Mouse (Mus musculus) intestine, embryonic 15.5 days (tissue): ENCODE data around the gene Slc34a3. TPM values are rescaled to one million over a fixed set of nuclear protein-coding genes. Genes with fewer than 3 reads are reported as not detected.
A peak's percentile ranks its signal among the peaks of the same experiment; 100 is the strongest.

ENCODE experiments used
- ATAC-seq: fragments of 200-750 bp; cut with Nextera tagmentation; 2 replicates; pipeline ENCODE4 v1.8.0; 2017; ENCODE audit warnings: moderate TSS enrichment, moderate library complexity
- H3K27ac ChIP-seq: fragments of 300-500 bp; sonication (generic); 2 replicates; pipeline ENCODE4 v1.5.1; 2015; ENCODE audit warnings: mild to moderate bottlenecking, inconsistent platforms
- H3K27me3 ChIP-seq: fragments of 300-500 bp; sonication (generic); replicated peaks from 2 replicates; pipeline ENCODE4 v1.6.1; 2015; ENCODE audit warnings: inconsistent platforms
- H3K36me3 ChIP-seq: fragments of 300-500 bp; sonication (generic); 2 replicates; pipeline ENCODE4 v1.6.1; 2015; ENCODE audit warnings: inconsistent platforms
- H3K4me1 ChIP-seq: fragments of 300-500 bp; sonication (generic); replicated peaks from 2 replicates; pipeline ENCODE4 v1.6.1; 2015; ENCODE audit warnings: inconsistent platforms
- H3K4me2 ChIP-seq: fragments of 300-500 bp; sonication (generic); replicated peaks from 2 replicates; pipeline ENCODE4 v1.6.1; 2015; ENCODE audit warnings: mild to moderate bottlenecking, inconsistent platforms
- H3K4me3 ChIP-seq: fragments of 300-500 bp; sonication (generic); replicated peaks from 2 replicates; pipeline ENCODE4 v1.5.1; 2015; ENCODE audit warnings: inconsistent platforms
- H3K9ac ChIP-seq: fragments of 300-500 bp; sonication (generic); 2 replicates; pipeline ENCODE4 v1.6.1; 2015; ENCODE audit warnings: inconsistent platforms
- H3K9me3 ChIP-seq: fragments of 300-500 bp; sonication (generic); 2 replicates; pipeline ENCODE4 v1.6.1; 2016; ENCODE audit warnings: inconsistent platforms
- WGBS: fragments of 180-500 bp; shearing (Covaris S2); methylation state at CpG from one replicate; pipeline ENCODE4 v1.1.7; 2015; 5-methylcytosine and 5-hydroxymethylcytosine counted together
- polyA plus RNA-seq: library from polyadenylated mRNA; unstranded; fragments of >200 nt; fragmentation: Nextera tagmentation; extraction: Ambion mirVana; gene quantifications from 2 replicates; pipeline ENCODE4 v1.2.1, GENCODE M21; 2015

The Slc34a3 gene
- polyA plus RNA-seq, 1 experiment from 2014 or later: 5.0 TPM

DNA sequence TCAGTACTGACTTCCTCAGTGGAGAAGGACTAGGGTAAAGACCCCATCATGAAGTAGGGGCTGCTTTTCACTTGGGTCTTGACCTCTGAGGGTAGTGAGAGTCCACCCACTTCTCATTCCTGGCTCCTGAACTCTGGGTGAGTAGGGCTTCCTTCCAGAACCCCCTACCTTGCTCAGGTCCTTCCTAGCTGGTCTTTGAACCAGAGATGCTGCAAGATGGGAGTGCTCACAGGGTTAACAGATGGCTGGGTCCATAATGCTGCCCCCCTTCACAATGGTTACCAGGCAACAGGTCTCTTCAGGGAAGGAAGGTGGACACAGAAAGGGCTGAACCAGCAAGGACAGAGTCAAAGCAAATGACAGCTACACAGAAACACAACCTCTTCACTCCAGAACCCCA lies 15.7 kb downstream of the Slc34a3 start, which contains the start of gene Fam166a:
Gene Fam166a (plus strand): TSS at position 301 of the 400 bp plus-strand sequence.
- no peak within 1 kb of the TSS for H3K4me3 ChIP-seq
- H3K9ac ChIP-seq: no peak within 1 kb of the TSS
- no peak within 1 kb of the TSS for H3K27ac ChIP-seq
- no peak within 1 kb of the TSS for H3K4me2 ChIP-seq
- peaks cover 13% of the 10 kb centered on the region; the same call in 1 of the 2 replicates for H3K4me1 ChIP-seq
- H3K36me3 ChIP-seq: no peaks in the 10 kb centered on the region
- no peak for ATAC-seq
- no peaks in the 10 kb centered on the region for H3K9me3 ChIP-seq
- H3K27me3 ChIP-seq: no peaks in the 10 kb centered on the region

- no peak for ATAC-seq
- no peaks in the 10 kb centered on the region for H3K36me3 ChIP-seq
- no peak overlapping the region for H3K27ac ChIP-seq
- H3K27me3 ChIP-seq: no peaks in the 10 kb centered on the region
- H3K4me3 ChIP-seq: no peak overlapping the region
- no peak overlapping the region for H3K4me2 ChIP-seq
- no peaks in the 10 kb centered on the region for H3K9me3 ChIP-seq
- H3K4me1 ChIP-seq: 0 out of 2 replicates have a peak, but pooled peaks cover 11% of the 10 kb centered on the region
- H3K9ac ChIP-seq: no peak overlapping the region
- 55% methylated on average over 2 of the region's 2 CpGs for WGBS
Observed at GRCm38 (mm10) chr2:25217666-25218065, 16.5 kb downstream of the Slc34a3 start.

- Histone ChIP-seq H3K4me3 (no peak within 1 kb of the TSS), H3K4me2 (no peak within 1 kb of the TSS), H3K36me3 (no peaks in the 10 kb centered on the region), H3K9me3 (no peaks in the 10 kb centered on the region), H3K27me3 (no peaks in the 10 kb centered on the region), H3K27ac (no peak within 1 kb of the TSS), H3K9ac (no peak within 1 kb of the TSS), H3K4me1 (peaks cover 18% of the 10 kb centered on the region)
- ATAC-seq: no peak
- 63% methylated on average over 3 of the region's 3 CpGs for WGBS
Observed at GRCm38 (mm10) chr2:25214444-25214843, 19.7 kb downstream of the Slc34a3 start, which contains the start of gene Stpg3. TSS of gene Stpg3 (minus strand) at chr2:25214637.

DNA sequence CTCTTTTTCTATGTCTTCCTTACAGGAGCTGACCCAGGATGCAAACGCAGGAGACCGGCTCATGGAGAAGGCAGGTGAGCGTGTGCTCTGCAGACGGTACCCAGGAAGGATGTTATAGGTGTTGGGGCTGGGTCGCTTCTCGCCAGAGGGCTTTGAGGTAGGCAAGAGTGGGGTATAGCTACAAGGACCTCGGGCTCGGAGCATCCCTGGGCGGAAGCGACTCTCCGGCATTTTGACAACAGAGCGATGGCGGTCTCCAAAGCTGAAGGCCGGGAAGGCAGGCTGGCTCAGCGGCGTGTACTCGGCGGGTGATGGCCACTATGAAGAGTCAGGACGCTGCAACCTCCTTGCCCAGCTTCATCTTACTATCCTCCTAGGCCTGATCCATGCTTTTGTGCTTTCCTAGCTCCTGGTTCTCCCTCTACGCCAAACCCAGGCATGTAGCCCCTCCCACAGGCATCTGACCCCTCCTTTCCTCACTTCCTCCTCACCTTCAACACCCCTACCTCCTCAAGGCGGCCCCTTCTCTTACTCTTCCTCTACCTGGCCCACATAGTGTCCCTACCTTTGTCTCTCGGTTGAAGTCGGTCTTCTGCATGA lies 20.8 kb downstream of the Slc34a3 start:
- Histone ChIP-seq H3K36me3 (no peaks in the 10 kb centered on the region), H3K27ac (no peak overlapping the region), H3K4me1 (peaks cover 18% of the 10 kb centered on the region), H3K9ac (no peak overlapping the region), H3K9me3 (no peaks in the 10 kb centered on the region), H3K27me3 (no peaks in the 10 kb centered on the region), H3K4me3 (no peak overlapping the region), H3K4me2 (no peak overlapping the region)
- no peak for ATAC-seq
- WGBS: 68% methylated on average over 23 of the region's 23 CpGs

- Histone ChIP-seq H3K36me3 (peaks cover 12% of the 10 kb centered on the region), H3K9me3 (no peaks in the 10 kb centered on the region), H3K9ac (peak within 1 kb of the TSS; percentile 91), H3K4me2 (peak within 1 kb of the TSS; percentile 77), H3K4me1 (peaks cover 18% of the 10 kb centered on the region), H3K4me3 (peak within 1 kb of the TSS; percentile 92), H3K27ac (peak within 1 kb of the TSS; percentile 95), H3K27me3 (no peaks in the 10 kb centered on the region)
- WGBS: under 1% methylated on average over 44 of the region's 44 CpGs
- ATAC-seq: peak; percentile 94
Observed at GRCm38 (mm10) chr2:25211121-25211670, 23.0 kb downstream of the Slc34a3 start, which contains the start of gene Nelfb. TSS of gene Nelfb (minus strand) at chr2:25211489.

DNA sequence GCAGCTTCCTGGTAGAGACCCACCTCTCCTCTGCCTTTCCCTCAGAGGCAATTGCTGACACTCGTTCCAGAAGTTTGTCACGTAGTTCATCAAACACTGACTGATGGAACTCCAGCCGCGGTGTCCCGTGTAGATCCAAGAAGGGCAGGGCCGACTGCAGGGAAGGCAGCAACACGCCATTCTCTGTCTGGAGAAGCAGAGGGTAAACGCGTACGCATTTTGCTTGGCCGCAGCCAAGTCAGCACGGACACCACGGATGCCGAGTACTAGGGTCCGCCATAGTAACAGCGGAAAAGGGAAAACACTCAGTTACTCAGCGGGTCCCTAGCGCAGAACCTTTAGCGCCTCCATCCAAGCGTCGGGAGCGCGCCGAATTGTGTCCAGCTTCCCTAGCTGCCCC lies 23.5 kb downstream of the Slc34a3 start:
- peak overlapping the region; percentile 95 for H3K27ac ChIP-seq
- H3K9ac ChIP-seq: peak overlapping the region; percentile 91
- peaks cover 18% of the 10 kb centered on the region for H3K4me1 ChIP-seq
- H3K36me3 ChIP-seq: peaks cover 17% of the 10 kb centered on the region
- H3K27me3 ChIP-seq: no peaks in the 10 kb centered on the region
- H3K9me3 ChIP-seq: no peaks in the 10 kb centered on the region
- peak; percentile 46 for ATAC-seq
- peak overlapping the region; percentile 92 for H3K4me3 ChIP-seq
- peak overlapping the region; percentile 77 for H3K4me2 ChIP-seq
- WGBS: under 1% methylated on average over 24 of the region's 24 CpGs

- Histone ChIP-seq H3K36me3 (peaks cover 40% of the 10 kb centered on the region), H3K27me3 (no peaks in the 10 kb centered on the region), H3K9ac (no peak overlapping the region), H3K4me1 (peaks cover 9% of the 10 kb centered on the region), H3K4me2 (no peak overlapping the region), H3K4me3 (no peak overlapping the region), H3K27ac (no peak overlapping the region), H3K9me3 (no peaks in the 10 kb centered on the region)
- 87% methylated on average over 1 of the region's 1 CpGs for WGBS
- ATAC-seq: no peak
Observed at GRCm38 (mm10) chr2:25207593-25207992, 26.6 kb downstream of the Slc34a3 start.

GRCm38 (mm10) chr2:25203631-25204214 lies 30.4 kb downstream of the Slc34a3 start:
- no peaks in the 10 kb centered on the region for H3K9me3 ChIP-seq
- peaks cover 64% of the 10 kb centered on the region for H3K36me3 ChIP-seq
- H3K4me1 ChIP-seq: no peaks in the 10 kb centered on the region; the same call in none of the 2 replicates
- H3K9ac ChIP-seq: no peak overlapping the region
- no peak overlapping the region for H3K4me2 ChIP-seq
- 53% methylated on average over 4 of the region's 4 CpGs for WGBS
- H3K27me3 ChIP-seq: no peaks in the 10 kb centered on the region
- H3K27ac ChIP-seq: no peak overlapping the region
- ATAC-seq: 0 out of 2 replicates have a peak, but pooled peaks have one; percentile 30
- no peak overlapping the region for H3K4me3 ChIP-seq

DNA sequence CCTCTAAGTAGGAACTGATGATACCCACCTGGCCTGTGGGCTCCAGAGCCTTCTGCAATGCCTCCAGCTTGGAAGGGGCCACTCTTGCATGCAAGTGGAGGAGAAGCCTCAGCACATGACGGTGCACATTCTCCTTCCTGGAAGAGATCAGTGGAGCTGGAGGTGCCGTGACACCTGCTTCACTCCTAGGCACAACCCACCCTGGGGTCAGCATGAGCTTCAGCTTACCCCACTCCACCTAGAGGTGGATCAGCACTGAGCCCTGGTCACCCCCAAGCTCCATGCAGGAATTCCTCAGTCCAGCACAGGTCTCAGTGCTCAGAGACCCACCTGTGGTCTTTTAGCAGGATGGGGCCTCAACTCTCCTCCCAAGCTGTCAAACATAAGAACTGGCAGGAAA lies 33.5 kb downstream of the Slc34a3 start:
- H3K27ac ChIP-seq: no peak overlapping the region
- no peak overlapping the region for H3K4me3 ChIP-seq
- WGBS: 96% methylated on average over 2 of the region's 2 CpGs
- ATAC-seq: no peak
- no peaks in the 10 kb centered on the region for H3K27me3 ChIP-seq
- H3K4me2 ChIP-seq: no peak overlapping the region
- no peak overlapping the region for H3K9ac ChIP-seq
- H3K4me1 ChIP-seq: peaks cover 5% of the 10 kb centered on the region
- H3K36me3 ChIP-seq: peaks cover 46% of the 10 kb centered on the region
- H3K9me3 ChIP-seq: no peaks in the 10 kb centered on the region

DNA sequence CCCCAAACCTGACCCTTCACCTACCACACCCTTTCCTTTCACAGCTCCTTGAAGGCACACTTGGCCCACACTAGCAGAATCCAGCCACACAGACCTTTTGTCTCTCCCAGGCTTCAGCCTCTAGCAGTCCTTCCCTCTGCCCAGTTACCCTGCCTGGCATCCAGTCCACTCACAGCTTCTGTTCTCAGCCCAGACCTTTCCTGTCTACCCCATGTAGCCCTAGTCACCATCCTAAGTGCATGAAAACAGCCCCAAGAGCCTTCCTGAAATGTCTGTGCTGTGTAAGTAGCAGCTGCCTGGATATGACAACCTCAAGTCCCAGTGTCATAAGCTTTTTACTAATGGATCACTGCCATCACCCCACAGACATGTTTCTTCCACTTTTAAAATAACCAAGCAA lies 36.2 kb downstream of the Slc34a3 start:
- peaks cover 28% of the 10 kb centered on the region for H3K4me1 ChIP-seq
- no peaks in the 10 kb centered on the region for H3K9me3 ChIP-seq
- no peak for ATAC-seq
- 0 out of 2 replicates have a peak, but pooled peaks cover 4% of the 10 kb centered on the region for H3K27me3 ChIP-seq
- H3K9ac ChIP-seq: no peak overlapping the region
- H3K27ac ChIP-seq: peak overlapping the region; percentile 6; the same call in 1 of the 2 replicates
- peaks cover 27% of the 10 kb centered on the region for H3K36me3 ChIP-seq
- no peak overlapping the region for H3K4me2 ChIP-seq
- no peak overlapping the region for H3K4me3 ChIP-seq

DNA sequence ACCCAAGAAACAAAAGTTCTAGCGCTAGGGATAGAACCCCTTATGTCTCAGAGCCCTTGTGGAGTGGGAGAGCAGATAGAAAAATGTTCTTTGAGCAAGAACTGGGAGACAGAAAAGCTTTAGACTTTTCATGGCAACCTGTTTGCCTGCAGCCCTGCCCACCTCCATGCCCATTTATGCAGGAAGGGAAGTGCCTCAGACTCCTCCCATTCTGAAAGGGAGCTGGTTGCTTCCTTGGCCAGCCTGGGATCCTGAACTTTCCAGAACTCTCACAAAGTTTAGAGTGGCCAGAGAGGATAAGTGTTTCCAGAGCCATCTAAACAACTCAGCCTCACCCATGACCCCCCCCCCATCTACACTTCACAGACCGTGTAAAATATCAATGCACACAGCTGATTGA lies 37.0 kb downstream of the Slc34a3 start:
- H3K9me3 ChIP-seq: no peaks in the 10 kb centered on the region
- H3K4me3 ChIP-seq: 0 out of 2 replicates have a peak overlapping the region, but pooled peaks have one; percentile 40
- 0 out of 2 replicates have a peak, but pooled peaks cover 4% of the 10 kb centered on the region for H3K27me3 ChIP-seq
- H3K36me3 ChIP-seq: peaks cover 21% of the 10 kb centered on the region
- no peak overlapping the region; the same call in 1 of the 2 replicates for H3K9ac ChIP-seq
- peak overlapping the region; percentile 65 for H3K4me2 ChIP-seq
- H3K27ac ChIP-seq: peak overlapping the region; percentile 87
- H3K4me1 ChIP-seq: peaks cover 30% of the 10 kb centered on the region
- 25% methylated on average over 2 of the region's 2 CpGs for WGBS
- no peak for ATAC-seq

- peaks cover 18% of the 10 kb centered on the region for H3K36me3 ChIP-seq
- H3K4me1 ChIP-seq: peaks cover 30% of the 10 kb centered on the region
- ATAC-seq: peak; percentile 85
- peak within 1 kb of the TSS; percentile 65 for H3K4me2 ChIP-seq
- no peaks in the 10 kb centered on the region for H3K9me3 ChIP-seq
- H3K4me3 ChIP-seq: peak within 1 kb of the TSS; percentile 40
- H3K9ac ChIP-seq: peak within 1 kb of the TSS; percentile 51
- peak within 1 kb of the TSS; percentile 87 for H3K27ac ChIP-seq
- 9% methylated on average over 8 of the region's 8 CpGs for WGBS
- 0 out of 2 replicates have a peak, but pooled peaks cover 4% of the 10 kb centered on the region for H3K27me3 ChIP-seq
Observed at GRCm38 (mm10) chr2:25196172-25196954, 37.8 kb downstream of the Slc34a3 start, which contains the start of gene Tor4a. TSS of gene Tor4a (minus strand) at chr2:25196886.
